Mouse (Mus musculus): ENCODE data around the gene Lce1j.
A peak's percentile ranks its signal among the peaks of the same experiment; 100 is the strongest.
"Not testable (repeated sequence)": the region's sequence is repeated elsewhere in the genome, so short reads cannot be mapped to it uniquely, and the experiment has no call there.

Gene Lce1j

GRCm38 (mm10) chr3:92790414-92790813, at the start of gene Lce1j:
Lce1j (minus strand) TSS chr3:92790514.
- no peak for DNase-seq (ENCODE audit: extremely low spot score)

- no peak for DNase-seq (ENCODE audit: extremely low spot score)
Measured at GRCm38 (mm10) chr3:92827108-92827507, 36.8 kb upstream of the Lce1j start, which contains the start of gene Kprp. Kprp (minus strand) TSS chr3:92827247.

DNA sequence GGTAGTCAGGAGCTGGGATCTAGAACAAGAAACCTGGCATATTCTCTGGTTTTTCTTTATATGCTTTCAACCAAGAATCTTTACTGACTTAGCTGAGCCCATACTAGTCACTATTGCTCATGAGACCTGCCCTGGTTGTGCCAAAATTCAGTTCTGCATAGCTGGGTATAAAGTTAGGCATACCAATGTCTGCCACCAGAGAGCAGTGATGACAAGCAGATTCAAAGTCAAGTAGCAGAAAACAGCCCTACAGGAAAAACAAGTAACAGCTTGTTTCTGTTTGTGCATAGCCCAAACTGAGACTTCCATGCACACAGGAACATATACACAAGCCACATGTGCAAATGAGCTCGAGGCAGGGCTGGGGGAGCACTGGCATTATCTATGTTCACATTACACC, 35.5 kb upstream of the Lce1j start:
- DNase-seq (ENCODE audit: extremely low spot score), result no peak

GRCm38 (mm10) chr3:92816036-92816435, 25.7 kb upstream of the Lce1j start:
- not testable (repeated sequence) for DNase-seq (ENCODE audit: extremely low spot score)

DNA sequence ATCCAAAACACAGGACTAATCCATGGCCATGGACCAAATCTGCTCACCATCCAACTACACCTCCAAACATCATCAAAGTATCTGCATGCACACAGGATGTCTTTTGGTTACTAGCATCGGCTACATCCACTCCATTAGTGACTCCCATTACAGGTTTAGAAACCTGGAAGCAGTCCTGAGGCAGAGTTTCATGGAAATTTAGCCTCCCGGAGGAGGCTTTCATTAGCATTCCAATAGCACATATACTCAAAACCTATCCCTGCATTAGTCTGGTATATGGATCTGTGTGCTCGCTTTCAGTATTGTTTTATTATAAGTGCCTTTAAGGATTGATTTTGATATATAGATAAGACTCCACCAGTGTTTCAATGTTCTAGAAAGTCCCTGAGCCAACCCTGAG, 25.3 kb upstream of the Lce1j start:
- no peak for DNase-seq (ENCODE audit: extremely low spot score)

GRCm38 (mm10) chr3:92807791-92808190, 17.5 kb upstream of the Lce1j start, which contains the start of gene Lce1k:
Lce1k (minus strand) TSS chr3:92807891.
- no peak for DNase-seq (ENCODE audit: extremely low spot score)

DNA sequence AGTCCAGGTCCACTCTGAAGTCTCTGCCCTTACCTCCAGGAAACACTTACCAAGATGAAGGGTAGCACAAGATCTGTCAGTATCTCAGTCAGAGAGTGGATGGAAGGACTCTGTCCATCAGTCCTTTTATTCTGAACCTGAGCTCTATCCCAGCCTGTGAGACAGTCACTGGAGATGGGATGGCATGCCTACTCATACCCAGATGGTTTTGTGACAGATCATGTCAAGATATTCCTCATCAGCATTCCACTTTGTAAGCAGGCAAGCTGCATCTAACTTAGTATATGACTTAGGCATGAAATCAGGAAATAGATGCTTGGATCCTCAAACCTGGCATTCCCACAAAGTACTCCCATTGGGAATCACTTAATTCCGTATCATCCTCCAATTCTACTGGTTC, 11.5 kb downstream of the Lce1j start, which contains the start of gene Lce1i:
Lce1i (minus strand) TSS at position 101 of the 400 bp plus-strand sequence.
- DNase-seq (ENCODE audit: extremely low spot score), result no peak

- DNase-seq (ENCODE audit: extremely low spot score), result peak; percentile 9
Measured at GRCm38 (mm10) chr3:92771573-92771972, 18.7 kb downstream of the Lce1j start.

DNA sequence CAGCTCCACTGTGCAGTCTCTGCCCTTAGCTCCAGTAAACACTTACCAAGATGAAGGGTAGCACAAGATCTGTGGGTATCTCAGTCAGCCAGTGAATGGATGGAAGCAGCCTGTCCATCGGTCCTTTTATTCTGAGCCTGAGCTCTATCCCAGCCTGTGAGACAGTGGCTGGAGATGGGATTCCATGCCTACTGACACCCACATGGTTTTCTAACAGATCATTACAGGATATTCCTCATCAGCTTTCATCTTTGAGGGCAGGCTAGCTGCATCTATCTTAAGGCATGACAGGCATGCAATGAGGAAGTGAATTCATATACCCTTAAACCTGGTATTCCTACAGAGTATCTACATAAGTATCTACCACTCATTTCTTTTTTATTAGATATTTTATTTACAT, 25.3 kb downstream of the Lce1j start, which contains the start of gene Lce1h:
Lce1h (minus strand) TSS at position 101 of the 400 bp plus-strand sequence.
- no peak for DNase-seq (ENCODE audit: extremely low spot score)

DNA sequence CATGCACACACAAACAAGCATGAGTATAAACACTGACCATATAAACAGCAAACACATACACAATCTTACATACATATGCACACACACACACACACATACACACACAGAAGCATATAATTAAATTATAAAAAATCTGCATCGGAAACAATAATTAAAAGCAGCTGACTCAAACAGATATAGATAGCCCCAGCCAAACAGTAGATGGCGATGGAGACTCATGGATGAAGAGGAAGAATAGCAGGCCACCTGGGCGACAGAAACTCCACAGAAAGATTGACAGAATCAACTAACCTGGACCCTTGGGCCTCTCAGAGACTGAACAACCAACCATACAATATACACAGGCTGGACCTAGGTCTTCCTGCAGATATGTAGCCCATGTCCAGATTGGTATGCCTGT, 37.1 kb downstream of the Lce1j start:
- no peak for DNase-seq (ENCODE audit: extremely low spot score)

DNA sequence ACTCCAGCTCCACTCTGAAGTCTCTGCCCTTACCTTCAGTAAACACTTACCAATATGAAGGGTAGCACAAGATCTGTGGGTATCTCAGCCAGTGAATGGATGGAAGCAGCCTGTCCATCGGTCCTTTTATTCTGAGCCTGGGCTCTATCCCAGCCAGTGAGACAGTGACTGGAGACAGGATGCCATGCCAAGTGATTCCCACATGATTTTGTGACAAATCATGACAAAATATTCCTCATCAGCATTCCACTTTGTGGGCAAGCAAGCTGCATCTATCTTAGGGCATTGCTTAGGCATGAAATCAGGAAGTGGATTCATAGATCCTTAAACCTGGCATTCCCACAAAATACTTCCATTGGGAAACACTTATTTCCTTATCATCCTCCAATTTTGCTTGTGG, 38.1 kb downstream of the Lce1j start, which contains the start of gene Lce1g:
Lce1g (minus strand) TSS at position 101 of the 400 bp plus-strand sequence.
- DNase-seq (ENCODE audit: extremely low spot score), result no peak

GRCm38 (mm10) chr3:92738996-92739395, 51.3 kb downstream of the Lce1j start, which contains the start of gene Gm38119:
Gm38119 (minus strand) TSS chr3:92739096.
- no peak for DNase-seq (ENCODE audit: extremely low spot score)

Measured in embryo, embryonic 9.5 days (tissue).